Mouse (Mus musculus): Measurements from ENCODE around the gene Srp9.

DNA sequence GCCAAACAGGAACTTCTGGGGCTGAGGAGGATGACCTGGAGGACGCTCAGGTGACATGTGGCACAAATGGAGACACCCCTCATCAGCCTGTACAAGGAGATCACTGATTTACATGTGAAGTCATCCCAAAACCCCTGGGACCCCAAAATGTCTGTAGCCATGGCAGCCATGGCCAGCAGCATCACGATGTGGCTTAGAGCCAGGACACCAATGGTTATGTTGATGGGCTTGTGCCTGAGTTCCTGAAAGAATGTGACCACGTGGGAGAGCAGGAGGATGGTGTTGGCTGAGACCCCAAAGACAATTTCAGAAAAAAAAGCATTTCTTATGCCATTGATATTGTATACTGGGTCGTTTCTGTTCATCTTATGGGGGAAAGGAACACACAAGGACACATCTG lies 33.2 kb downstream of the Srp9 start:
- no peak for TF ChIP-seq EP300 (IDR thresholded peaks at IDR 0.05; ENCODE audit: low read depth)
- no peak for TF ChIP-seq CTCF (IDR thresholded peaks at IDR 0.05; ENCODE audit: low read depth)
